Mouse (Mus musculus) liver, postnatal 0 days (tissue): Measurements from ENCODE around the gene Hecw1.

Source experiments
- CTCF ChIP-seq: sonication (generic); IDR thresholded peaks from 2 replicates; pipeline ENCODE4 v1.5.1; 2016; ENCODE audit warnings: antibody characterized with exemption, low read depth
- EP300 ChIP-seq: IDR thresholded peaks from 2 replicates; pipeline ENCODE4 v1.6.1; 2016; ENCODE audit warnings: antibody characterized with exemption, low read depth, mild to moderate bottlenecking

DNA sequence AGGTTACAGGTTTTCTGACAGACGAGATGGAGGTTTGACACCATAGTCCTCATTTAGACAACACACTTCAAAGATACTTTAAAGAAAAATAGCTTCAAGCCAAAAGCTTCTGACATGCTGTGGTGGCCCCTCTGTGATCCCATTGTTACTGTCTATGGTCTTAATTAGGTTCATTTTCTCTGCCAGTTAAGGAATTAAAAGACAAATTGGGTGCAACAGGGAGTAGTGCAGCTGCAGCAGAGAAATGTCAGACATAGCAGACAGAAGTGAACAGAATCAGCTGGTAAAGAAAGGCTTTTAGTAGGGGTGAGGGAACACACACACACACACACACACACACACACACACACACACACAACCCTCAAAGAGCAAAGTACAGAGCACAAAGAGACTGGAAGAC, 22.8 kb downstream of the Hecw1 start:
- TF ChIP-seq CTCF: no peak
- no peak for TF ChIP-seq EP300
